Mouse (Mus musculus) neural tube, embryonic 10.5 days (tissue): Measurements from ENCODE around the gene Serpinb6b.
"Not testable (repeated sequence)": the region's sequence is repeated elsewhere in the genome, so short reads cannot be mapped to it uniquely, and the experiment has no call there.

Experiments
- DNase-seq: peaks from one replicate; pipeline ENCODE4 v3.0.0-alpha.2; 2017; ENCODE audit warnings: low spot score; ENCODE audit errors: extremely low spot score

The Serpinb6b gene

GRCm38 (mm10) chr13:32964989-32965811 is at the start of gene Serpinb6b:
Gene Serpinb6b, plus strand, starts transcription at chr13:32965209.
- no peak for DNase-seq

- DNase-seq, result no peak
Observed at GRCm38 (mm10) chr13:32922622-32923021, 42.4 kb upstream of the Serpinb6b start.

GRCm38 (mm10) chr13:32924578-32925360 is 40.2 kb upstream of the Serpinb6b start:
- DNase-seq, result no peak

GRCm38 (mm10) chr13:32926661-32927060 is 38.3 kb upstream of the Serpinb6b start:
- no peak for DNase-seq

GRCm38 (mm10) chr13:32927241-32927640 is 37.8 kb upstream of the Serpinb6b start:
- DNase-seq, result no peak

GRCm38 (mm10) chr13:32929107-32929750 is 35.8 kb upstream of the Serpinb6b start:
- no peak for DNase-seq

- DNase-seq, result no peak
Observed at GRCm38 (mm10) chr13:32934706-32935381, 30.2 kb upstream of the Serpinb6b start.

GRCm38 (mm10) chr13:32938275-32938674 is 26.7 kb upstream of the Serpinb6b start:
- not testable (repeated sequence) for DNase-seq

GRCm38 (mm10) chr13:32939191-32939590 is 25.8 kb upstream of the Serpinb6b start:
- DNase-seq, result not testable (repeated sequence)

- no peak for DNase-seq
Observed at GRCm38 (mm10) chr13:32956537-32956936, 8.5 kb upstream of the Serpinb6b start.

GRCm38 (mm10) chr13:32957917-32958316 is 7.1 kb upstream of the Serpinb6b start:
- no peak for DNase-seq

- not testable (repeated sequence) for DNase-seq
Observed at GRCm38 (mm10) chr13:32958521-32958920, 6.5 kb upstream of the Serpinb6b start.

- no peak for DNase-seq
Observed at GRCm38 (mm10) chr13:32963990-32964753, 837 bp upstream of the Serpinb6b start.

GRCm38 (mm10) chr13:32966116-32966515 is 1.1 kb downstream of the Serpinb6b start:
- DNase-seq, result no peak

GRCm38 (mm10) chr13:32967233-32967632 is 2.2 kb downstream of the Serpinb6b start:
- no peak for DNase-seq

GRCm38 (mm10) chr13:32968353-32968984 is 3.5 kb downstream of the Serpinb6b start:
- no peak for DNase-seq

GRCm38 (mm10) chr13:32968996-32969640 is 4.1 kb downstream of the Serpinb6b start:
- no peak for DNase-seq

- DNase-seq, result no peak
Observed at GRCm38 (mm10) chr13:32969641-32970040, 4.6 kb downstream of the Serpinb6b start.

GRCm38 (mm10) chr13:32970776-32971175 is 5.8 kb downstream of the Serpinb6b start:
- DNase-seq, result no peak

GRCm38 (mm10) chr13:32974268-32974667 is 9.3 kb downstream of the Serpinb6b start:
- no peak for DNase-seq
